Mouse (Mus musculus) brain, embryonic 18.5 days (tissue): ENCODE measurements around the gene Gm49405.
A peak's percentile ranks its signal among the peaks of the same experiment; 100 is the strongest.

Experiments
- DNase-seq: peaks from one replicate; pipeline ENCODE4 v3.0.0-alpha.2; 2012; ENCODE audit warnings: low read depth, low spot score

Gene Gm49405

DNA sequence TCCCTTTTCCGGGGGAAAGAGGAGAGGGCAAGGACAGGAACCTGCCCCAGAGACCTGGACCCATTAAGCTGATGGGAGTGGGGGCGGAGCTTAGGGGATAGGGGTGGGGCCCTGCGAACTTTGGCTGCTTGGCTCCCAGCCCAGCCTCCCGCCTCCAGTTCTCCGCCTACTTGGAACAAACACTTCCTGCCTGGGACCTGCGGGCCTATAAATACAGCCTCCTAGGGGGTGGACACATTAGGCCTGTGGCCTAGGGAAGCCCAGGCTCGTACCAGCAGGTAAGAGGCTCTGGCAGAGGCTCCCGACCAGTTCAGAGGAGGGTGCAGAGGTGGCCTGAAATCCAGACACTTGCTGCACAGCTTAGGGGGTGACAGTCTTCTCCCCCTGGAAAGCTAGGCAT is 14.1 kb upstream of the Gm49405 start, which contains the start of gene Acy3:
TSS of gene Acy3 (plus strand) at position 237 of the 400 bp plus-strand sequence.
- DNase-seq = no peak

DNA sequence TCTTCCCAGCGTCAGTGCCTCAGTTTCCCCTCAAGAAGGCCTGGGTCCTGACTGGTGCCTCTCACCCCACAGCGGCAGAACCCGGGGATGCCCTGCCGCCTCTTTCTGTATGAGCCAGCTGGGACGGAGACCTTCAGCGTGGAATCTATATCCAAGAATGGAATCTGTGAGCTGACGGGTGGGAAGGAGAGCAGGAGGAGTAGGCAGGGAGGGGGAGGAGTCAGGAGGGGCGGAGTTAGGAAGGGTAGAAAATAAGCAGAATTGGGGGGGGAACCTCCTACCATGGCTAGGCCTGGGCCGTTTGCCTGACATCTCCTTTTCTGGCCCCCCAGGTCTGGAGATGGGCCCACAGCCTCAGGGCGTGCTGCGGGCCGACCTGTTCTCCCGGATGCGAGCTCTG is 12.4 kb upstream of the Gm49405 start:
- DNase-seq = no peak

- no peak for DNase-seq
Observed at GRCm38 (mm10) chr19:3988750-3989149, 11.7 kb upstream of the Gm49405 start.

DNA sequence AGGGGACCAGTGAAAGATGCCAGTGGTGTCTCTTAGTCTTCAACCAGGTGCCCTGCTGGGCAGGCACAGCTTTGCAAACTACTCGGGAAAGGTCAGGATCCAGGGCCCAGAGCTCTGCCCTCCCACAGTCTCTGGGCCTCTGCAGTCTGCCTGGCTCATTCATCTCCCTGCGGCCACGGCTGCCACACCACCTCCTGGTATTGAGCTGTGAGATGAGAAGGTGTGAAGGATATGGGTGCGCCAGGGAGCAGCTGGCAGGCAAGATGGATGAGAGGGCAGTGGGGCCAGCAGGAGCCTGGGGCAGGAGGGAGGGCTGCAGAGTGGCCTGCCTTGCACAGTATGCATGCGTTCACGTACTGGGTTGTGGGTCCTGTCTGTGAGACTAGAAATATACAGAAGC is 9.6 kb upstream of the Gm49405 start:
- no peak for DNase-seq

- no peak for DNase-seq
Observed at GRCm38 (mm10) chr19:3991562-3991961, 8.9 kb upstream of the Gm49405 start.

- DNase-seq = no peak
Observed at GRCm38 (mm10) chr19:3991966-3992365, 8.5 kb upstream of the Gm49405 start.

DNA sequence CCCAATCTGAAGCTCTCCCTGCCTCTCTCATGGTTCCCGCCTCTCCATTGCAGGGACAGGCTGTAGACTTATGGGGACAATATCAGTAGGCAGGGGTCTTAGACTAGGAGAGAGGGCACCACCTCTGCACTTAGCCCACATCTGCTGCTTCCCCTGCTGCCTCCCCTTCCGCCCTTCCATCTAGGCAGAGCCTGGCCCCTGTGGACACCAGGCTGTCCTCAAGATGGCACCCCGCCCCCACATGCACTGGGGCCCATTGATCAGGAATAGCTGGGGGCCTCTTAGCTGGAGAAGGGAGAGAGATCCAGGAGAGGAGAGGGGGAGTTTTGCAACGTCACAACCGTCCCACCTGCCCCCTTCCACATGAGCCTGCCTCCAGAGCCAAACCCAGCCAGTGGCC is 8.0 kb upstream of the Gm49405 start, which contains the start of gene Tbx10:
TSS of gene Tbx10 (plus strand) at position 337 of the 400 bp plus-strand sequence.
- no peak for DNase-seq

- DNase-seq = no peak
Observed at GRCm38 (mm10) chr19:3994932-3995331, 5.5 kb upstream of the Gm49405 start.

GRCm38 (mm10) chr19:3995505-3995904 is 4.9 kb upstream of the Gm49405 start:
- no peak for DNase-seq

DNA sequence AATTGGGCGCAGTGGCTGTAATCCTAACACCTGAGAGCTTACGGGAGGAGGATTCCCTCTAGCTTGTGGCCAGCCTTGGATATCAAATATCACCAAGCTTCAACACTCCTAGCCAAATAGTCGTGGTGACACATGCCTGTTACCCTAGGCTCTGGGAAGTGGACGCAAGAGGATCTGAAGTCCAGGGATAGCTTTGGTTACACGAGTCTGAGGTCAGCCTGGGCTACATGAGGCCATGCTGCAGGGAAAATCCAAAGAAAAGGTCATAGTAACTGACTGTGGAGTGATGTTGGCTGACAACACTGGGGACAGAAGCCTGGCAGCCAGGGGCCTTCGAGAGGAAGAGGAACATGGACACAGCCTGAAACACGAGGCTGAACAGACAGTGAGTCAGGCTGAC is 4.3 kb upstream of the Gm49405 start:
- no peak for DNase-seq

DNA sequence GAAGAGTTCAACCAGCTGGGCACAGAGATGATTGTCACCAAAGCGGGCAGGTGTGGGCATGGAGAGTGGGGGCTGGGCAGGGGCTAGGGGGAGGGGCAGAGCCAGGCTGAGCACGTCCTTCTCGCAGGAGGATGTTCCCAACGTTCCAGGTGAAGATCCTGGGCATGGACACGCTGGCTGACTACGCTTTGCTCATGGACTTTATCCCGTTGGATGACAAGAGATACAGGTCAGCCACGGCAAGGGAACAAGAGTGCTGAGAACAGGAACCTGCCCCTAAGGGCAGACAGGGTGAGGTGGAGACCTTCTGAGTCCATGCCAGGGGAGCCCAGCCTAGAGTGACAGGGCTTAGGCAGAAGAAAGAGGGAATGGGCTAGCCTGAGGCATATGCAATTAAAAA is 3.7 kb upstream of the Gm49405 start:
- no peak for DNase-seq

DNA sequence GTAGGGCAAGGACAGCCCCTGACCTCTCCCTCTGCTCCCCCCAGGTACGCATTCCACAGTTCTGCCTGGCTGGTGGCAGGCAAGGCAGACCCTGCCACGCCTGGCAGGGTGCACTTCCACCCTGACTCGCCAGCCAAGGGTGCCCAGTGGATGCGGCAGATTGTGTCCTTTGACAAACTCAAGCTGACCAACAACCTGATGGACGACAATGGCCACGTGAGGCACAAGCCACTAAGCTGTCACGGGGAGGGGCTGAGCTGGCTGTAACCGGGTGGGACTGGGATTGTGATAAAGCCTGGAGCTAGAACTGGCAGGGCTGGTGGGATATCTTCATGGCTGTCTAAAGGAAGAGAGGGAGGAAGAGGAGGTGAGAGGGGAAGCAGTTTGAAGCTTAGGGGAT is 3.2 kb upstream of the Gm49405 start:
- DNase-seq = no peak

DNA sequence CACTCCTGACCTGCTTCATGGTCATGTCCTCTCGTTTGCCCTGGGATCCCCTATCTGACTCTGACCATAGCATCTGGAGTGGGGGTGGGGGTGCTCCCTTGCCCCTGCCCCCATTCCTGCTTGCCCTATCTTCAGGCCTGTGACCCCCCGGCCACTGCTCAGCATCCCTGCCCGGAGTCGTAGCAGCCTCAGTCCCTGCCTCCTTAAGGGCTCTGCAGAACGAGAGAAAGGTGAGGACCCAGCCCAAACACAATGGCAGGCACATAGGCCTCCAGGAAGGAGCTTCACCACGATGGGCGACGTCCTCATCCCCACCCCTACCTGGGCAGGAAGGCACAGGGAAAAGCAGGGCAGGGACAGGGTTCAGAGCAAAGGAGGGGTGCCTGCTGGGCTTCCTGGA is 2.1 kb upstream of the Gm49405 start:
- DNase-seq = no peak

GRCm38 (mm10) chr19:3999121-3999730 is 1.2 kb upstream of the Gm49405 start:
- no peak for DNase-seq

GRCm38 (mm10) chr19:4000949-4001525 is 611 bp downstream of the Gm49405 start:
- DNase-seq = no peak

- DNase-seq = no peak
Observed at GRCm38 (mm10) chr19:4001752-4002151, 1.3 kb downstream of the Gm49405 start.

- DNase-seq = no peak
Observed at GRCm38 (mm10) chr19:4003112-4003511, 2.7 kb downstream of the Gm49405 start, which contains the start of gene Doc2g. Gene Doc2g, plus strand, starts transcription at chr19:4003313.

- no peak for DNase-seq
Observed at GRCm38 (mm10) chr19:4003641-4004040, 3.2 kb downstream of the Gm49405 start.

DNA sequence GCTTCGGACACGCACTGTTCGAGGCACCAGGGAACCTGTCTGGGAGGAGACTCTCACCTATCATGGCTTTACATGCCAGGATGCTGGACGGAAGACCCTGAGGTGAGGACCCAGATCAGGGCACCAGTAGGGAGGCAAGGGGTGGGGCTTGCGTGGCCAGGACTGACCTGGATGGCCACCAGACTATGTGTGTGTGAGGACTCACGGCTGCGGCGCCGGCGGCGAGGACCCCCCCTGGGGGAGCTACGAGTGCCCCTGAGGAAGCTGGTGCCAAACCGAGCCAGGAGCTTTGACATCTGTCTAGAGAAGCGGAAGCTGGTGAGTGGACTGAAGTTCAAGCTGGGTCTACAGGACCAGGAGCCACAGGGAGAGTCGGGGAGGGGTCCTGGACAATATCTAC is 3.9 kb downstream of the Gm49405 start:
- no peak for DNase-seq

DNA sequence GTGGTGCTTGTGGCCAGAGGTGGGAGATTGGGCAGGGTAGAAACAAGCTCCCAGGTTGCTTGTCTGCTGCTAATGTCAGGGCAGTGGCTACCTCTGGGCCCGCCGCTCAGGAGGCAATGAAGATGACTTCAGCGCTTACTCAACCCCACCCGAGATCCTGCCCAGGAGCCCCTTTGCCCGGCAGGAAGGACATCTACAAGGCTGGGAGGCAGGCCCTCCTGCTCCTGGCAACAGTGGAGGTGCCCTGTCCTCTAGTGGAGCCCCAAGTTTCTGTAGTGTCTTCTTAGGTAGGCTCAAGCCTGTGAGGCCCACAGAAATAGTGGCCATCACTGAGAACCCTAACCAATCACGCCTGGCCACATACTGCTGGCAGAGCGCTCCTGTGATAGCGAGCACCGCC is 4.7 kb downstream of the Gm49405 start:
- DNase-seq = no peak

DNA sequence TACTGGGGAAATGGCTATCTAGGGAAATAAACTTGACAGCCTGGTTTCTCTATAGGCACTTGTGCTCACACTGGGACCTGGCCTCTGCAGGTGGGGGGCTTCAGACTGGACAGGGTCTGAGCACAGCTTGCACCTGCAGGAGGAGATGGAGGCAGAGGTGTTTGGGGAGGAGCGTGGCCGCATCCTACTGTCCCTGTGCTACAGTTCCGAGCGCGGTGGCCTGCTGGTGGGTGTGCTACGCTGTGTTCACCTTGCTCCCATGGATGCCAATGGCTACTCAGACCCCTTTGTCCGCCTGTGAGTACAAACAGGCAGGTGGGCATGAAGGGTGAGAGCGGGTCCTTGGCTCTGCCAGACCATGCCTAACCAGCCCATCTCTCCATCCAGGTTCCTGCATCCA is 5.5 kb downstream of the Gm49405 start:
- DNase-seq = no peak

DNA sequence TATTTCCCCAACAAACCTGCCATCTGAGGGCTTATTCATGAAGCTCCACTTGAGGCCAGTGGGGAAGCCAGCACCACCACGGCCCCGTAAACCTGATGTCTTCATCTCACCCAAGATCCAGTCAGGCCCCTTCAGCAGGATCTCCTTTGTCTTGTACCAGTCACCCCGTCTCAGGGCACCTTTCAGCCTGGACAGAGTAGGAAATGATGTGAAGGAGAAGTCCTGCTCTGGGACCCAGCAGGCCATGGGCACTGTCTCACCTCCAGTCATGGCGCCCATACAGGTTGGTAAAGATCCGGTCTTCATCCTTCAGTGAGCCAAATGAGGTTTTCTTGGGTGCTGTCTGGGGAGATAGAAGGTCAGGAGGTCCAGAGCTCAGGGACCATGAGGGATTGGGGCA is 10.7 kb downstream of the Gm49405 start:
- DNase-seq = no peak

- peak; percentile 97 for DNase-seq
Observed at GRCm38 (mm10) chr19:4012432-4013022, 12.1 kb downstream of the Gm49405 start, which contains the start of gene Ndufv1. Gene Ndufv1, minus strand, starts transcription at chr19:4012806.
